Mouse (Mus musculus) heart, postnatal 0 days (tissue): ENCODE measurements around the gene Elovl7. TPM values are rescaled to one million over a fixed set of nuclear protein-coding genes. Genes with fewer than 3 reads are reported as not detected.

ENCODE experiments used
- ATAC-seq: fragments of 200-750 bp; cut with Nextera tagmentation; 2 replicates; pipeline ENCODE4 v1.8.0; 2017; ENCODE audit warnings: low read depth, moderate number of reproducible peaks, moderate library complexity; ENCODE audit not compliant: insufficient read depth
- DNase-seq: peaks from one replicate; pipeline ENCODE4 v3.0.0-alpha.2; 2016; ENCODE audit warnings: low spot score
- H3K27ac ChIP-seq: fragments of 300-500 bp; sonication (generic); 2 replicates; pipeline ENCODE4 v1.5.1; 2014; ENCODE audit warnings: low read depth, mild to moderate bottlenecking
- H3K27me3 ChIP-seq: fragments of 300-500 bp; sonication (generic); 2 replicates; pipeline ENCODE4 v1.6.1; 2014; ENCODE audit warnings: low read length, mixed read lengths; ENCODE audit not compliant: control insufficient read depth, insufficient read depth
- H3K36me3 ChIP-seq: fragments of 300-500 bp; sonication (generic); replicated peaks from 2 replicates; pipeline ENCODE4 v1.6.1; 2014; ENCODE audit warnings: low read length, mixed read lengths; ENCODE audit not compliant: control insufficient read depth, insufficient read depth
- H3K4me1 ChIP-seq: fragments of 300-500 bp; sonication (generic); 2 replicates; pipeline ENCODE4 v1.6.1; 2014; ENCODE audit warnings: antibody characterized with exemption; ENCODE audit not compliant: control insufficient read depth, insufficient read depth
- H3K4me2 ChIP-seq: fragments of 300-500 bp; sonication (generic); 2 replicates; pipeline ENCODE4 v1.6.1; 2014; ENCODE audit warnings: low read depth, mild to moderate bottlenecking, low read length, moderate library complexity
- H3K4me3 ChIP-seq: fragments of 300-500 bp; sonication (generic); 2 replicates; pipeline ENCODE4 v1.5.1; 2014; ENCODE audit warnings: low read depth, low read length
- H3K9ac ChIP-seq: fragments of 300-500 bp; sonication (generic); replicated peaks from 2 replicates; pipeline ENCODE4 v1.6.1; 2014; ENCODE audit warnings: low read depth, low read length, mixed read lengths
- H3K9me3 ChIP-seq: fragments of 300-500 bp; sonication (generic); replicated peaks from 2 replicates; pipeline ENCODE4 v1.6.1; 2016; ENCODE audit warnings: low read length; ENCODE audit not compliant: control insufficient read depth
- CTCF ChIP-seq: IDR thresholded peaks from 2 replicates; pipeline ENCODE4 v1.5.1; 2016; ENCODE audit warnings: antibody characterized with exemption, control low read depth, low read depth
- EP300 ChIP-seq: IDR thresholded peaks from 2 replicates; pipeline ENCODE4 v1.6.1; 2016; ENCODE audit warnings: antibody characterized with exemption, low read depth
- WGBS: fragments of 180-500 bp; shearing (Covaris S2); extraction: QIAGEN DNeasy Blood & Tissue Kit; methylation state at CpG from one replicate; pipeline ENCODE4 v1.1.7; 2014; 5-methylcytosine and 5-hydroxymethylcytosine counted together
- polyA plus RNA-seq: library from polyadenylated mRNA; unstranded; fragments of >200 nt; fragmentation: Nextera tagmentation; extraction: Ambion mirVana; gene quantifications from 2 replicates; pipeline ENCODE4 v1.2.1, GENCODE M21; 2015
- total RNA-seq: library from RNA; depleted of rRNA; stranded (reverse); fragments of >200 nt; gene quantifications from 2 replicates; pipeline ENCODE4 v1.2.3, GENCODE M21; 2014; ENCODE audit warnings: low replicate concordance

Elovl7 gene
- total and polyA plus RNA-seq, 2 experiments from 2014 or later, result 0.95 to 1.8 TPM

GRCm38 (mm10) chr13:108215231-108215780, 1.1 kb downstream of the Elovl7 start:
- TF ChIP-seq CTCF (no peak), EP300 (no peak)
- H3K27me3 ChIP-seq, result peaks cover 66% of the 10 kb centered on the region
- H3K4me3 ChIP-seq, result peak overlapping the region; percentile 85
- WGBS, result 4% methylated on average over 12 of the region's 12 CpGs
- ATAC-seq, result no peak
- 0 out of 2 replicates have a peak, but pooled peaks cover 4% of the 10 kb centered on the region for H3K4me1 ChIP-seq
- H3K36me3 ChIP-seq, result no peaks in the 10 kb centered on the region
- DNase-seq, result no peak
- H3K9me3 ChIP-seq, result no peaks in the 10 kb centered on the region
- peak overlapping the region; percentile 100 for H3K4me2 ChIP-seq
- H3K27ac ChIP-seq, result no peak overlapping the region
- peak overlapping the region; percentile 62; the same call in 1 of the 2 replicates for H3K9ac ChIP-seq

GRCm38 (mm10) chr13:108219773-108220172, 5.6 kb downstream of the Elovl7 start:
- 75% methylated on average over 7 of the region's 7 CpGs for WGBS
- Histone ChIP-seq H3K4me1 (no peaks in the 10 kb centered on the region), H3K9ac (no peak overlapping the region), H3K4me3 (no peak overlapping the region), H3K27me3 (peaks cover 39% of the 10 kb centered on the region), H3K9me3 (no peaks in the 10 kb centered on the region), H3K36me3 (no peaks in the 10 kb centered on the region), H3K4me2 (no peak overlapping the region), H3K27ac (no peak overlapping the region)
- DNase-seq (no peak), ATAC-seq (no peak)
- TF ChIP-seq EP300 (no peak), CTCF (no peak)

GRCm38 (mm10) chr13:108229191-108229590, 15.0 kb downstream of the Elovl7 start:
- 59% methylated on average over 3 of the region's 3 CpGs for WGBS
- no peak for ATAC-seq
- Histone ChIP-seq H3K9ac (no peak overlapping the region), H3K36me3 (no peaks in the 10 kb centered on the region), H3K27me3 (no peaks in the 10 kb centered on the region), H3K27ac (no peak overlapping the region), H3K4me3 (no peak overlapping the region), H3K4me2 (no peak overlapping the region), H3K4me1 (no peaks in the 10 kb centered on the region), H3K9me3 (no peaks in the 10 kb centered on the region)
- no peak for TF ChIP-seq CTCF
- no peak for TF ChIP-seq EP300
- DNase-seq, result no peak

DNA sequence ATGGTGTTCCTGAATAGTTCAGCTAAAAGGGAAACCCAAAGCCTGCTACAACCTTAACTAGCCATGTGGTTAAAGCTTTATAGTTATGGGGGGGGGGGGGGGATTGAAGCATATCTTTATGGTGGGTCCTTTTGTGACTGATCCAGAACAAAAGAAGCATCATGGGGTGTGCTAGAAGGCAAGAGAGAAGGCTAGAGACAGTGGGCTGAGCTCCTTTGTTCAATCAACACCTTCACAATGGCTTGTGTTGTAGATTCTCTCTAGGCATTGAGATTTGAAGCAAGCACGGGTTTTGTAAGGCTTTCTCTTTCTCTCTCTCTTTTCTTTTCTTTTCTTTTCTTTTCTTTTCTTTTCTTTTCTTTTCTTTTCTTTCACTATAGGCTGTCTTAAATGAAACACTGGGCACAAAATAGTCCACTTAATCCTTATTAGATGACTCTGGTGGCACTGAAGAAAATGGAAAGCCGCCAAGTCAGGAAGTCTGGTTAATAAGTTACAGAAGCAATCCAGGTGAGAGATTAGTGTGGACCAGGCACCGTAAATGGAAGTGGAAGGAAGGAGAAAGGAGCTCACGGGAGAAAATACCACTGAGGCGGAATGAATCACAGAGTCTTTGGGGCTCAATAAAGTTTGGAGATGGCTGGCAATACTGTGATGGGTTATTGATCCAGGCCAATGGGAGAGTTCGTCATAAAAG, 15.6 kb downstream of the Elovl7 start:
- Histone ChIP-seq H3K4me1 (no peaks in the 10 kb centered on the region), H3K4me2 (no peak overlapping the region), H3K4me3 (no peak overlapping the region), H3K27ac (no peak overlapping the region), H3K9ac (no peak overlapping the region), H3K9me3 (no peaks in the 10 kb centered on the region), H3K36me3 (no peaks in the 10 kb centered on the region), H3K27me3 (no peaks in the 10 kb centered on the region)
- TF ChIP-seq EP300 (no peak), CTCF (no peak)
- ATAC-seq (no peak), DNase-seq (no peak)
- WGBS, result 76% methylated on average over 6 of the region's 6 CpGs

DNA sequence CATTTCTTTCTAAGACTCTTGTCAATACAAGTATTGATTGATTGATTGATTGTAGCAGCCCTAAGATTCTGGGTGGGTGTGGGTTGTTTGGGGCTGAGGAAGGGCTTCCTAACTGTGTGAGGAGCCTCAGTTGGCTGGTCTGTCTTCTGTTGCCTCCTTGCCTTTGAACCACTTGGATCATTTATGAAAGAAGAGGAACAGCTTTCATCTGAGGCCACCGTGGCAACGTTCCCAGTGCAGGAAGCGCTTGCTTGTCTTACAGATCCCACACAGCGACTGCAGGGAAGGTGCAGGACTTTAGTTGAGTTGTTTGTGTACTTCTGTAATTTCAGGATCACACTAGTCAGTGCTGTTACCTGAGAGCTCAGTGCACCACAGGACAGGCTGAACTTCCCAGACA, 25.8 kb downstream of the Elovl7 start:
- WGBS, result 58% methylated on average over 4 of the region's 4 CpGs
- ATAC-seq, result no peak
- H3K4me1 ChIP-seq, result peaks cover 4% of the 10 kb centered on the region; the same call in 1 of the 2 replicates
- no peak for DNase-seq
- no peaks in the 10 kb centered on the region for H3K27me3 ChIP-seq
- no peaks in the 10 kb centered on the region for H3K9me3 ChIP-seq
- H3K36me3 ChIP-seq, result no peaks in the 10 kb centered on the region
- TF ChIP-seq EP300 (no peak), CTCF (no peak)
- no peak overlapping the region for H3K9ac ChIP-seq
- no peak overlapping the region for H3K4me2 ChIP-seq
- H3K4me3 ChIP-seq, result no peak overlapping the region
- no peak overlapping the region for H3K27ac ChIP-seq

DNA sequence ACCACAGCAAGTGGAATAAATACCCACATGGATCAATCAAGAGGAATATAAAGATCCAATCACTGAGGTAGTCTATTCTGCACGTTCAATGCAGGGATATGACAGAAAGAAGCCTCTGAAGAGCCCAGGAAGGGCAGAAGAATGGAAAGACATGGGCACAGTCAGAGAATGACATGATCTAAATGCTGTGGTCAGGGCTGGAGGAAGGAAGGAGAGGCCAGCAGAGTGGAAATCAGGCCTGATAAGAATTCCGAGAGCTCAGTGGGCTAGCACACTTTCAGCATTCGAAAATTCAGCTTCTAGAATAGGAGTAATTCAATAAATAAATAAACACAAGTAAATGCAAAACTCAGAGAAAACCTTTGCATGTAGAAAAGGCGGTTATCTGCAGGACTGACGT, 27.5 kb downstream of the Elovl7 start:
- ATAC-seq, result no peak
- Histone ChIP-seq H3K27me3 (no peaks in the 10 kb centered on the region), H3K4me3 (no peak overlapping the region), H3K4me1 (peaks cover 8% of the 10 kb centered on the region; the same call in 1 of the 2 replicates), H3K36me3 (no peaks in the 10 kb centered on the region), H3K9ac (no peak overlapping the region), H3K4me2 (no peak overlapping the region), H3K27ac (no peak overlapping the region), H3K9me3 (no peaks in the 10 kb centered on the region)
- no peak for TF ChIP-seq EP300
- no peak for TF ChIP-seq CTCF
- 62% methylated on average over 5 of the region's 5 CpGs for WGBS
- DNase-seq, result no peak
